Mouse (Mus musculus) lung, embryonic 15.5 days (tissue): ENCODE data around the gene Tle3. TPM values are rescaled to one million over a fixed set of nuclear protein-coding genes. Genes with fewer than 3 reads are reported as not detected.

Experiments
- ATAC-seq: fragments of 200-750 bp; cut with Nextera tagmentation; 2 replicates; pipeline ENCODE4 v1.8.0; 2017; ENCODE audit warnings: moderate number of reproducible peaks, borderline replicate concordance; ENCODE audit not compliant: low FRiP score, low TSS enrichment; ENCODE audit errors: extremely low read depth
- H3K27ac ChIP-seq: fragments of 300-500 bp; sonication (generic); 2 replicates; pipeline ENCODE4 v1.5.1; 2015; ENCODE audit warnings: moderate library complexity, mild to moderate bottlenecking, inconsistent platforms
- H3K27me3 ChIP-seq: fragments of 300-500 bp; sonication (generic); 2 replicates; pipeline ENCODE4 v1.6.1; 2015; ENCODE audit warnings: inconsistent platforms
- H3K36me3 ChIP-seq: fragments of 300-500 bp; sonication (generic); 2 replicates; pipeline ENCODE4 v1.6.1; 2015; ENCODE audit warnings: inconsistent platforms
- H3K4me1 ChIP-seq: fragments of 300-500 bp; sonication (generic); 2 replicates; pipeline ENCODE4 v1.6.1; 2015; ENCODE audit warnings: inconsistent platforms
- H3K4me2 ChIP-seq: fragments of 300-500 bp; sonication (generic); 2 replicates; pipeline ENCODE4 v1.6.1; 2015; ENCODE audit warnings: inconsistent platforms, mild to moderate bottlenecking, moderate library complexity
- H3K4me3 ChIP-seq: fragments of 300-500 bp; sonication (generic); 2 replicates; pipeline ENCODE4 v1.5.1; 2015; ENCODE audit warnings: mild to moderate bottlenecking, inconsistent platforms
- H3K9ac ChIP-seq: fragments of 300-500 bp; sonication (generic); 2 replicates; pipeline ENCODE4 v1.6.1; 2015; ENCODE audit warnings: inconsistent platforms
- H3K9me3 ChIP-seq: fragments of 300-500 bp; sonication (generic); 2 replicates; pipeline ENCODE4 v1.6.1; 2016; ENCODE audit warnings: inconsistent platforms
- WGBS: fragments of 180-500 bp; shearing (Covaris S2); methylation state at CpG from one replicate; pipeline ENCODE4 v1.1.7; 2015; 5-methylcytosine and 5-hydroxymethylcytosine counted together
- polyA plus RNA-seq: library from polyadenylated mRNA; unstranded; fragments of >200 nt; fragmentation: Nextera tagmentation; extraction: Ambion mirVana; gene quantifications from 2 replicates; pipeline ENCODE4 v1.2.1, GENCODE M21; 2015

The Tle3 gene
- polyA plus RNA-seq, 1 experiment from 2014 or later = 27.1 TPM

DNA sequence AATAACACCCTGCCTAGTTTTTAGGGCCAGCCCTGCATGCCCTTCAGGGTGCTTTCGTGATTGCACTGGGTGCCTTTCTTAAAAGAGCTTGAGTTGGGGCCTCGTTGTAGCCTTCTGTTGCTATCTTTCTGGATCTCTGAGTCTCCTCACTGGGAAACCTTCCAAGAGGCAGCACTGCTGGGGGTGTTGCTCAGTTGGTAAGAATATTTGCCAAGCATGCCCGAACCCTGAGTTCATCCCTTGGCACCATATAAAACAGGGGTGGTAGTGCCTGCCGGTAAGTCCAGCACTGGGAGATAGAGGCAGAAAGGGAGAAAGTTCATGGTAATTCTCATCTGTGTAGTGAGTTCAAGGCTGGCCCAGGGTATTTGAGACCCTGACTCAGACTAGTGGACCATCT lies 30.1 kb downstream of the Tle3 start:
- Histone ChIP-seq H3K27ac (no peak overlapping the region), H3K4me1 (peaks cover 60% of the 10 kb centered on the region), H3K4me3 (no peak overlapping the region), H3K4me2 (no peak overlapping the region), H3K36me3 (peaks cover 53% of the 10 kb centered on the region), H3K27me3 (no peaks in the 10 kb centered on the region), H3K9ac (no peak overlapping the region), H3K9me3 (no peaks in the 10 kb centered on the region)
- 64% methylated on average over 4 of the region's 4 CpGs for WGBS
- ATAC-seq = no peak

DNA sequence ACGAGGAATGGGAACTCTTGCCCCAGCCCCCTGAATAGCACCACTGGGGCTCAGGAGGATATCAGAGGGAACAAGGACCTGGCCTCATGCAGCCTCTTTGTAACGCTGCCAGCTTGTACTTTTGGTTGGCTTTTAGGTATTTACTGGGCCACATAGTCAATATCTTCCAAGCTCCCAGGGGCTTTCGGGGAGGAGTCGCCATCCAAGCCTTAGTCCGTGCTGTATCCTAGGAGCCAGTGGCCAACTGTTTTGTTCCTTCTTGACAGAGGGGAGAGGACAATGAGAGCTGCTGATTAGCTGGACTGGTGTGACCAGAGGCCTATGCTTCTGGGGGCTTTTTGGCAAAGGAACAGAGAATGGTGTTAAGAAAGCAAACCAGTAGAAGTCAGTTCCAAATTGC lies 30.6 kb downstream of the Tle3 start:
- Histone ChIP-seq H3K9ac (no peak overlapping the region), H3K4me1 (peaks cover 56% of the 10 kb centered on the region), H3K4me2 (no peak overlapping the region), H3K9me3 (no peaks in the 10 kb centered on the region), H3K27me3 (no peaks in the 10 kb centered on the region), H3K27ac (no peak overlapping the region), H3K36me3 (peaks cover 57% of the 10 kb centered on the region), H3K4me3 (no peak overlapping the region)
- no peak for ATAC-seq
- WGBS = 78% methylated on average over 5 of the region's 5 CpGs

DNA sequence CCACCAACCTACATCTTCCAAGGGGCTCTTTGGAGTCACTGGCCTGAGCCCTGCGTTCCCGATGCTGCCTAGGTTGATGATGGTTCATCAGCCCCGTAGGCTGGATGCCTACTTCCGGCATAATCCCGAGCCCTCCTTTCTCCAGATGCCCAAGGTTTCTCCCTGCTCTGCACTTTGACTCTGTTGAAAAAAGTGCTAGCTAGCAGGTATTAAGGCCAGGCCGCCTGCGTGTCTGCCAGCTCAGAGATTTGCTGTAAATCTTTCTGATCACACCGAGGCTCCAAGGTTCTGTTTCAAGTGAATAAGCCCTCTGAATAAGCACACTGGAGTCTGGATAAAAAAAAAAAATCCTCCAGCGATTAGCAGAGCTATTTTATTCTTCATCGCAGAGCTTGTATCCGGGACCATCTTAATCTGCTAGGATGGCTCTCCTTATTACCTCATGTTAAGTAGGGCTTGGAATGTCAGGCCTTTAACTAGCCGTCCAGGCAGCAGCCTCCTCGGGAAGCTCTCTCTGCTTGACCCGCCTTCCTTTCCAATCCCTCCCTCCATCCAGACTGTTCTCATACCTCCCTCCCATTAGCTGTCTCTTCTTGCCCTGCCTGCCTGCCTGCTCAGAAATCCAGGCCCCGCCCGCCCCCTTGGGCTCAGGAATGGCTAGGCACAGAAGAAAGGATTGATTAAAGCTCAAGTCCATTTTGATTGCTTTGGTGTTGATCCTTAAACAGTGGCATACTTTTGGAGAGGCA lies 31.9 kb downstream of the Tle3 start:
- H3K9ac ChIP-seq = no peak overlapping the region
- WGBS = 72% methylated on average over 16 of the region's 16 CpGs
- H3K4me2 ChIP-seq = 0 out of 2 replicates have a peak overlapping the region, but pooled peaks have one; percentile 16
- peaks cover 54% of the 10 kb centered on the region for H3K4me1 ChIP-seq
- no peaks in the 10 kb centered on the region for H3K27me3 ChIP-seq
- ATAC-seq = no peak
- no peaks in the 10 kb centered on the region for H3K9me3 ChIP-seq
- H3K36me3 ChIP-seq = peaks cover 62% of the 10 kb centered on the region
- H3K4me3 ChIP-seq = no peak overlapping the region
- no peak overlapping the region for H3K27ac ChIP-seq

DNA sequence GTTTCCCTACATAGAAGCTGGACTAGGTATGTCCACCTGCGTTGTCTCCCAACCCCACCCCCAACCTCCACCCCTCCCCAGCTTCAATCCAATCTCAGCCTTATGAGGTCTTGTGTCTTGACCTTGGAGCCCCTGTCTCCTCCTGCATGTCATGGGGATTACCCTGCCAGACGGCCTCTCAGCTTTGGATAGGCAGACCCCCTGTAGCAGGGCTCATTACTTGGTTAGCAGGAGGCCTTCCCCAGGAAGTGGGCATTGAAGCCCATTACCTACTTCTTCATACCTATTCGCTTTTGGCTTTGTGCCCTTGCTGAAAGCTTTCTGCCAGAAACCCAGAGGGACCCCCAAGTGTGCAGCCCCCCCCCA lies 32.4 kb downstream of the Tle3 start:
- H3K27ac ChIP-seq = peak overlapping the region; percentile 62; the same call in 1 of the 2 replicates

DNA sequence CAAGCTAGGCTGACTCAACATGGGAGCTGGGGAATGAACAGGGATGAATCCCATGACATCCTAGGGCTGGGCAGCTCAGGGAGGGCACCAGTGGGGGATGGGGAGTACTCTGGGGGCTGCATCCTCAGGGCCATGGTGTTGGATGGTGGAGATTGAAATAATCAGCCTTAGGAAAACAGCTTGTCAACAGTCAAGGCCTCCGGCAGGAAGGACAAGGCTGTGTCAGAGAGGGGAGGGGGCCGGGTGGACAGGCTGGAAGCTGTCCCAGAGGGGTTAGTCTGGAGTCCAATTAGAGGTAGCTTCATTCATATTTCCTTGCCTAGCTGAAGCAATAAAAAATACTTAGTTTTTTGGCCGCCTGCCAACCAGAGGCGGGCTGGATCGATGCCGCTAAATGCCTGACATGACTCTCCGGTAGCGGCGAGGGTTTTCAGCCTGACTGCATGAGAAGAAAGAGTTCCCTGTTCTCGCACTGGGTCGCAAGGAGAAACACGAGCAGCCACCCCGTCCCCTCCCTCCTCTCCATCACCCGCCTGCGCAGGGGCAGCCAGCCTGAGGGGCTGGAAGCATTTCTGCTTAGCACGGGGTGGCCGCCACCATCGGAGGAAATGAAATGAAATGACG lies 32.9 kb downstream of the Tle3 start:
- Histone ChIP-seq H3K4me1 (peaks cover 54% of the 10 kb centered on the region), H3K4me3 (no peak overlapping the region), H3K9ac (no peak overlapping the region), H3K27ac (peak overlapping the region; percentile 62), H3K9me3 (no peaks in the 10 kb centered on the region), H3K36me3 (peaks cover 62% of the 10 kb centered on the region), H3K27me3 (no peaks in the 10 kb centered on the region), H3K4me2 (peak overlapping the region; percentile 27)
- whole genome bisulfite sequencing = 18% methylated on average over 19 of the region's 19 CpGs
- peak; percentile 84 for ATAC-seq

More for the DNA sequence above, 32.4 kb downstream of the Tle3 start:
- Histone ChIP-seq H3K36me3 (peaks cover 62% of the 10 kb centered on the region), H3K9me3 (no peaks in the 10 kb centered on the region), H3K4me1 (peaks cover 54% of the 10 kb centered on the region), H3K4me3 (no peak overlapping the region), H3K9ac (no peak overlapping the region), H3K27me3 (no peaks in the 10 kb centered on the region), H3K4me2 (peak overlapping the region; percentile 16)
- 0 out of 2 replicates have a peak, but pooled peaks have one; percentile 0 for ATAC-seq
- WGBS = 68% methylated on average over 3 of the region's 3 CpGs

DNA sequence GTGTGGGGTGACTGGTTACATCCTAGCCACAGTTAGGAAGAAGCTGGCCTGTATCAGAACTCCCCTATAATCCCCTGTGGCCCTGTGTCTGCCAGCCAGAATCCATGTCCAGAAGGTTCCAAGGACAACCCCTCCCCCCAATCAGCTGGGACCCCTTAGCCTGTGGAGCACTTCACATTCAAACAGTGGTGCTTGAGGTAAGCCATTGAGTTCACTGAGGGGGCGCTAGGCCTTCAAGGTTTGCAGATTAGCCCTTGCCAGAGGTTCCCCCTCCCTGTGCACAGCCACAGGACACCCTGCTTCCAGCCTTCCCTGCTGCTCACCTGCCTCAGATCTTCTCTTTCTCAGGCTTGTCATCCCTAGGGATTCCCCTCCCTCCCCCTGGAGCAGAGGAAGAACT lies 34.2 kb downstream of the Tle3 start:
- Histone ChIP-seq H3K36me3 (peaks cover 71% of the 10 kb centered on the region), H3K4me1 (peaks cover 45% of the 10 kb centered on the region), H3K9me3 (no peaks in the 10 kb centered on the region), H3K4me2 (no peak overlapping the region), H3K27ac (no peak overlapping the region), H3K4me3 (no peak overlapping the region), H3K27me3 (no peaks in the 10 kb centered on the region), H3K9ac (no peak overlapping the region)
- 79% methylated on average over 1 of the region's 1 CpGs for WGBS
- no peak for ATAC-seq

DNA sequence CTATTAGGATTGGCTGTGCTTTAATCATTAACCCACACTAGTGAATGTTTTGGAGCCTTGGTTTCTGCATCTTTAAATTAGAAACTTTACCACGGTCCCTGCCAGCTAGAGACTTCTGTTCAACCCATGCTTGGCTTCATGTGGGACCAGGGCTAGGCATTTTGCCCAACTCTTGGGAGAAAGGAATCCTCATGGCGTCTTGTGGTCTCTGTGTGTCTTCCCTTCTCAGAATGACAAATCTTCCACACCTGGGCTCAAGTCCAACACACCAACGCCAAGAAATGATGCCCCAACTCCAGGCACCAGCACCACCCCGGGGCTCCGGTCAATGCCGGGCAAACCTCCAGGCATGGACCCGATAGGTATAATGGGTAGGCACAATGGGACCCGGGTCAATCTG lies 36.9 kb downstream of the Tle3 start:
- Histone ChIP-seq H3K4me1 (peaks cover 22% of the 10 kb centered on the region), H3K9ac (no peak overlapping the region), H3K36me3 (peaks cover 82% of the 10 kb centered on the region), H3K9me3 (no peaks in the 10 kb centered on the region), H3K4me3 (no peak overlapping the region), H3K27me3 (no peaks in the 10 kb centered on the region), H3K27ac (no peak overlapping the region), H3K4me2 (no peak overlapping the region)
- WGBS = 74% methylated on average over 8 of the region's 8 CpGs
- no peak for ATAC-seq

DNA sequence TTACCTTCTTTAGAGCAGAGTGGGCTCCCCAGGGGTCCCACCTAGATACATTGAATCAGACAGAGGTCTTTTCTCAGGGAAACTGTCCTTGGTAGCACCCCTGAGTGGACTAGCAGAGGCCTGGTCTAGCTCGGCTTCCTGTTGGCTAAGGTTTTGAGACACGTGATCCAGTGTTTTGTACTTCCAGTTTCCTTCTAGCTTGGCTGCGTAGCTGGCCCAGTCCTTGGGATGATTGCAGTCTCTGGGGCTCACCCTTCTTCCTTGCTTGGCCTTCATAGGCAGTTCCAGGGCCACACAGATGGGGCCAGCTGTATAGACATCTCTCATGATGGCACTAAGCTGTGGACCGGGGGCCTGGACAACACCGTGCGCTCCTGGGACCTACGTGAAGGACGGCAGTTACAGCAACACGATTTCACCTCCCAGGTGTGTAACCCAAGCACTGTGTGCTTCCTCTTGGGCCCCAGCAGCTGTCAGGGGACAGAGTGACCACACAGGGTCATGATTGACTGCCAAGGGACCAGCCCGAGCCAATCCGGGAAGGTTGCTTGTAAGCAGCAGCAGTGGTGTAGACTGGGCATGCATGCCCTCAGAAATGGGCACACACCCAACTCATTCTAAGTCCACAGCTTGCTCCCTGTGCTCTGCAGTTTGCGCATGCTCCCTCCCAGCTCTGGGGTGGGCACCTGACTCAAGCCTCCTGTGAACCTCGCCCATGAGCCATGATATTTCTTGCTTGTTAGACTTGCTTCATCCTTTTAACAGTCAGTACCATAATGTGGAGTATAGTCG lies 41.7 kb downstream of the Tle3 start:
- no peak overlapping the region for H3K9ac ChIP-seq
- no peaks in the 10 kb centered on the region for H3K27me3 ChIP-seq
- H3K4me2 ChIP-seq = no peak overlapping the region
- no peak overlapping the region for H3K27ac ChIP-seq
- peaks cover 91% of the 10 kb centered on the region for H3K36me3 ChIP-seq
- H3K4me3 ChIP-seq = no peak overlapping the region
- 84% methylated on average over 14 of the region's 14 CpGs for WGBS
- no peak for ATAC-seq
- H3K4me1 ChIP-seq = no peaks in the 10 kb centered on the region
- no peaks in the 10 kb centered on the region for H3K9me3 ChIP-seq

DNA sequence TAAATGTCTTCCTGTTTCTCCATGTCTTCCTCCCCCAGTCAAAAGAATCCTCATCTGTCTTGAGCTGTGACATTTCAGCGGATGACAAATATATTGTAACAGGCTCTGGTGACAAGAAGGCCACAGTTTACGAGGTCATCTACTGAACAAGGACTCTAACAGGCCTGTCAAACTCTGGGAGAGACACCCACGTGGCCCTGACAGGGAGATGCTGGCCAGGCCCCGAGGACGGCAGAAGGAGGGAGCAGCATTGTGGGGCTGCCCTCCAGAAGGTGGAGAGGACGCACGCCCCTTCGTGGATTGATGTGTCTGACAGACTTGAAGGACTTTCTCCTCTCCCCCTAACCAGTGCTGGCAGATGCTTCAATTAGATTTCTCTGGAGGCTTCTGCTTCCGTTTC lies 44.4 kb downstream of the Tle3 start:
- H3K9me3 ChIP-seq = no peaks in the 10 kb centered on the region
- no peak overlapping the region for H3K4me2 ChIP-seq
- H3K27me3 ChIP-seq = no peaks in the 10 kb centered on the region
- peaks cover 69% of the 10 kb centered on the region for H3K36me3 ChIP-seq
- no peak overlapping the region for H3K27ac ChIP-seq
- WGBS = 46% methylated on average over 9 of the region's 9 CpGs
- ATAC-seq = no peak
- H3K4me1 ChIP-seq = no peaks in the 10 kb centered on the region
- H3K9ac ChIP-seq = no peak overlapping the region
- no peak overlapping the region for H3K4me3 ChIP-seq

DNA sequence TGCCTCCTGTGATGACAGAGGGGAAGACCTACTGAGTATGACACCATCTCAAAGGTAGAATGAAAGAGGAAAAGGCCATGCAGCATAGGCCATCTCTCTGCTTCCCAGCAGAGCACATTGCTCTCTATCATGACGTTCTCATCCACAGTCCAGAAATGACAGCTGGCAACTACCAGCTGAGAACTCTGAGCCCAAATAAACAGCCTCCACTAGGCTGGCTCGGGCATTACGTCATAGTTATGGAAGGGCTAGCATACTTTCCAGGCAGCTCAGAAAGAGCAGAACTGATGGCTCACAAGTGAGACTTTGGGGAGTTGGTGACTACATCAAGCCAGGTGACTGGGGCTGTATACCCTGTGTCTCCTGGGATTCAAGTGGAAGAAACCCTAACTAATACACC lies 49.5 kb downstream of the Tle3 start:
- Histone ChIP-seq H3K27ac (no peak overlapping the region), H3K27me3 (no peaks in the 10 kb centered on the region), H3K4me2 (no peak overlapping the region), H3K9ac (no peak overlapping the region), H3K9me3 (no peaks in the 10 kb centered on the region), H3K4me1 (no peaks in the 10 kb centered on the region), H3K4me3 (no peak overlapping the region), H3K36me3 (peaks cover 20% of the 10 kb centered on the region)
- WGBS = 60% methylated on average over 3 of the region's 3 CpGs
- no peak for ATAC-seq

DNA sequence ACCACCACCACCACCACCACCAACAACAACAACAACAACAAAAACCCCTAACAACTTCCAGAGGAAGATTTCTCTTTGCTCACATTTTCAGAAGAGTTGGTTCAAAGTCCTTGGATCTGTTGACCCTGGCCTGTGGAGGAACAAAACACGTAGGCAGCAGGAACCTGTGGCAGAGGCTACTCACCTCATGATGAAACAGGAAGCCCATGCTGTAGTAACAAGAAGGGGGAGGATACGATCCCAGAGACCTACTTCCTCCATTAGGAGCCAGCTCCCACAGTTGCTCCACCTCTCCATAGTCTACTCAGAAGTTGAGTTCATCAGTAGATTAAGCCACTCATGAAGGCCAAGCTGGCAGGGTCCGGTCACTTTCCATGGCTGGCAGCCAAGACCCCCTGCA lies 52.1 kb downstream of the Tle3 start:
- Histone ChIP-seq H3K4me3 (no peak overlapping the region), H3K4me1 (no peaks in the 10 kb centered on the region), H3K9me3 (no peaks in the 10 kb centered on the region), H3K27ac (no peak overlapping the region), H3K4me2 (no peak overlapping the region), H3K36me3 (peaks cover under 1% of the 10 kb centered on the region; the same call in 1 of the 2 replicates), H3K9ac (no peak overlapping the region), H3K27me3 (no peaks in the 10 kb centered on the region)
- 82% methylated on average over 3 of the region's 3 CpGs for WGBS
- no peak for ATAC-seq

DNA sequence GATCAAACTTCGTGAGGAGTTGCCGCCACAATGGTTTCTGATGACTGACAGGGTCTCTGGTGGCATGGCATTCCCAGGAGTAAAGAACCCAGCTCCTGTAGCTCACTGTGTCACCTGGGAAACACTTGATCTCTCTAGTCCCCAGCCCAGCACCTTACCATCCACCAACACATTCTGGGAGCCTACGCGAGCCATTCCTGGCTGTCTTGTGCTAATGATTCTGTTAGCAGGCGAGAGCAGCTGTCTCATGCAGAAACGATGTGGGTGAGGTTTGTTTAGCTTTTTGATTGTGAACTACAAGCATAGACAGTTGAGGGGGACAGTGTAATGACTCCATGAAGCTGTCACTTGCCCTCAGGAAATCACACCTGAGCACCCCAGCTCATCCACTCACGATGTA lies 54.3 kb downstream of the Tle3 start:
- H3K36me3 ChIP-seq = no peaks in the 10 kb centered on the region
- H3K27me3 ChIP-seq = no peaks in the 10 kb centered on the region
- no peak overlapping the region for H3K27ac ChIP-seq
- H3K4me1 ChIP-seq = no peaks in the 10 kb centered on the region
- H3K4me3 ChIP-seq = no peak overlapping the region
- 64% methylated on average over 7 of the region's 7 CpGs for WGBS
- no peak overlapping the region for H3K9ac ChIP-seq
- no peak overlapping the region for H3K4me2 ChIP-seq
- no peak for ATAC-seq
- H3K9me3 ChIP-seq = no peaks in the 10 kb centered on the region
